Mouse (Mus musculus): ENCODE results near the gene Parp16.

- no peak for TF ChIP-seq POLR2A (IDR thresholded peaks at IDR 0.05; ENCODE audit: borderline replicate concordance, extremely low read depth, low read depth, low read length)
- no peak for TF ChIP-seq CTCF (IDR thresholded peaks at IDR 0.05; ENCODE audit: insufficient read depth, low read length)
Measured at GRCm38 (mm10) chr9:65146001-65146400, 49.2 kb upstream of the Parp16 start.
